Mouse (Mus musculus) kidney, adult 2 months (tissue): ENCODE measurements around the gene Il1rapl1. TPM values are rescaled to one million over a fixed set of nuclear protein-coding genes. Genes with fewer than 3 reads are reported as not detected.

Experiments
- DNase-seq: peaks from one replicate; pipeline ENCODE4 v3.0.0; 2021
- H3K27ac ChIP-seq: fragments of 200-500 bp; 2 replicates; pipeline ENCODE4 v1.5.1; 2012; ENCODE audit warnings: low read depth, low read length, control low read depth, inconsistent platforms; ENCODE audit not compliant: insufficient read depth
- H3K27me3 ChIP-seq: fragments of 200-500 bp; replicated peaks from 2 replicates; pipeline ENCODE4 v1.6.1; 2012; ENCODE audit warnings: mild to moderate bottlenecking, moderate library complexity, low read length, inconsistent platforms; ENCODE audit not compliant: control insufficient read depth, insufficient read depth
- H3K36me3 ChIP-seq: fragments of 200-500 bp; 2 replicates; pipeline ENCODE4 v1.6.1; 2012; ENCODE audit warnings: mild to moderate bottlenecking, moderate library complexity, low read length, inconsistent platforms; ENCODE audit not compliant: control insufficient read depth, insufficient read depth
- H3K4me1 ChIP-seq: fragments of 200-500 bp; 2 replicates; pipeline ENCODE4 v1.6.1; 2011; ENCODE audit warnings: low read length; ENCODE audit not compliant: control insufficient read depth, insufficient read depth
- H3K4me3 ChIP-seq: fragments of 200-500 bp; 2 replicates; pipeline ENCODE4 v1.5.1; 2011; ENCODE audit warnings: mild to moderate bottlenecking, low read depth, low read length, control low read depth; ENCODE audit not compliant: insufficient read depth
- CTCF ChIP-seq: fragments of 200-500 bp; conservative IDR thresholded peaks from 2 replicates; pipeline ENCODE4 v1.5.1; 2011; ENCODE audit warnings: low read depth, mild to moderate bottlenecking, control low read depth, low read length, moderate library complexity, mixed read lengths; ENCODE audit not compliant: insufficient read depth, insufficient read length
- POLR2A ChIP-seq: fragments of 200-500 bp; IDR thresholded peaks from one replicate; pipeline ENCODE4 v1.6.1; 2011; ENCODE audit warnings: low read depth, low read length, control low read depth
- WGBS: fragments of 180-500 bp; shearing (Covaris S2); methylation state at CpG from one replicate; pipeline ENCODE4 v1.1.7; 2018; 5-methylcytosine and 5-hydroxymethylcytosine counted together
- polyA plus RNA-seq: library from polyadenylated mRNA; depleted of rRNA; stranded (reverse); fragments of >200 nt; gene quantifications from 2 replicates; pipeline ENCODE4 v1.2.3, GENCODE M21; 2012

Gene Il1rapl1
- polyA plus RNA-seq, 1 experiment, result not detected

GRCm38 (mm10) chrX:87897172-87897571, 218.3 kb downstream of the Il1rapl1 start:
- Histone ChIP-seq H3K36me3 (no peaks in the 10 kb centered on the region), H3K4me3 (no peak overlapping the region), H3K27ac (no peak overlapping the region), H3K27me3 (no peaks in the 10 kb centered on the region), H3K4me1 (no peaks in the 10 kb centered on the region)
- TF ChIP-seq CTCF (no peak), POLR2A (no peak)
- DNase-seq, result no peak
- 57% methylated on average over 1 of the region's 1 CpGs for WGBS

DNA sequence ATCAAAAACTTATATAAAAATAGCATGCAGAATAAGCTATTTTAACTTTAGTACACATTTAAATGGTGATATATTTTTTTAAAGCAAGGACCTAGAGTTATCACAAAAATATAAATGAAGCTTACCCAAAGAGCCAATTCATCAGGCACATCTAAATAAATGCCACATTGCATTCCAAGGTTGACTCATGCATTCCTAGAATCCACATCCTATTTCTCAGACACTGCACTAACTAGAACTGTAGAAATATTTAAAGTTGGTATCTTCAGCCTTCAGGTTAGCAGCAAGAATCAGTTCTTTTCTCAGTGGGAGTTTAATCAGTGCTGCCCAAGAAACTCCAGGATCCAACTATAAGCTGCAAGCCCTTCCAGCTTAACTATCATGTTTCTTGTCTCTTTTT, 223.5 kb downstream of the Il1rapl1 start:
- no peak overlapping the region for H3K27ac ChIP-seq
- H3K27me3 ChIP-seq, result no peaks in the 10 kb centered on the region
- no peaks in the 10 kb centered on the region for H3K36me3 ChIP-seq
- no peak for DNase-seq
- no peaks in the 10 kb centered on the region for H3K4me1 ChIP-seq
- TF ChIP-seq CTCF (no peak), POLR2A (no peak)
- H3K4me3 ChIP-seq, result no peak overlapping the region

DNA sequence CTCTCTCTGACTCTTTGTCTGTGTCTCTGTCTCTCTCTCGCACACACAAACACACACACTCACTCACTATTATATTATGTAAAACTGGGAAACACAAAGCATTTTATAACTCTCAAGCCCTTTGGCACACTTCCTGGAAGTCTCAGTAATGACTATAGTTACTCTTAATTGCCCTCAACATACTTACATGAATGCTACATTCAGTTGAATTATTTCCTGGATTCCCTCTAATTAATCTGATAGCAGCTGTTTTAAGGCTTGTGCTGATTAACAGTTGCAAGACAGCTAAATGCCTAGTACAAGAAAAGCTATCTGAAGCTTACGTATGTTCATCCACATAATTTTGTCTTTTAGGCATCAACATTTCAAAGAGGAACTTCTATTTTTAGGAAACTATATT, 261.3 kb downstream of the Il1rapl1 start:
- no peak overlapping the region for H3K4me3 ChIP-seq
- H3K27ac ChIP-seq, result no peak overlapping the region
- no peaks in the 10 kb centered on the region for H3K4me1 ChIP-seq
- TF ChIP-seq CTCF (no peak), POLR2A (no peak)
- no peaks in the 10 kb centered on the region for H3K36me3 ChIP-seq
- WGBS, result 69% methylated on average over 2 of the region's 2 CpGs
- no peaks in the 10 kb centered on the region for H3K27me3 ChIP-seq
- no peak for DNase-seq

- no peaks in the 10 kb centered on the region for H3K27me3 ChIP-seq
- no peaks in the 10 kb centered on the region for H3K4me1 ChIP-seq
- no peak overlapping the region for H3K4me3 ChIP-seq
These were observed 301.6 kb downstream of the Il1rapl1 start for GRCm38 (mm10) chrX:87813884-87814283.

GRCm38 (mm10) chrX:87807717-87808116, 307.7 kb downstream of the Il1rapl1 start:
- TF ChIP-seq POLR2A, result no peak
- no peak for TF ChIP-seq CTCF
- Histone ChIP-seq H3K27ac (no peak overlapping the region), H3K4me3 (no peak overlapping the region), H3K36me3 (no peaks in the 10 kb centered on the region), H3K4me1 (no peaks in the 10 kb centered on the region), H3K27me3 (no peaks in the 10 kb centered on the region)
- WGBS, result 58% methylated on average over 1 of the region's 1 CpGs
- DNase-seq, result no peak

More at GRCm38 (mm10) chrX:87813884-87814283, 301.6 kb downstream of the Il1rapl1 start:
- H3K36me3 ChIP-seq, result no peaks in the 10 kb centered on the region
- H3K27ac ChIP-seq, result no peak overlapping the region
- TF ChIP-seq CTCF (no peak), POLR2A (no peak)
- DNase-seq, result no peak

DNA sequence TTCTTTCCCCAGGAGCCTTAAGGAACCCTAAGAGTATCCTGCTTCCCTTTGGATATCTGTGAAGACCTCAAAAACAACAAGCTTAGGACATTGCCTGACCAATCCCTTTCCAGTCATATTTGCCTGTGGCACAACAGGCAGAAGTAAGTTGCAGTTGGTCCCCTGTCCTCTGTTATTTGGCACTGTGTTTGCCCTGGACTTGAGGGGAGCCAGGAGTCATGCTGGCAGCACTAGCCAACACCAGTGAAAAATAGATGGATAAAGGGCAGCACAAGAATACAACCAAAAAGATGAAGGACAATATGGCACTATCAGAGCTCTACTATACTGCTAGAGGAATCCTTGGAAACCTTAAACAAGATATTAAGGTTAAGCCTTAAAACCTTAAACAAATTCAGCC, 322.4 kb downstream of the Il1rapl1 start:
- TF ChIP-seq CTCF (no peak), POLR2A (no peak)
- Histone ChIP-seq H3K4me1 (no peaks in the 10 kb centered on the region), H3K4me3 (no peak overlapping the region), H3K27me3 (no peaks in the 10 kb centered on the region), H3K27ac (no peak overlapping the region), H3K36me3 (no peaks in the 10 kb centered on the region)
- DNase-seq, result no peak

DNA sequence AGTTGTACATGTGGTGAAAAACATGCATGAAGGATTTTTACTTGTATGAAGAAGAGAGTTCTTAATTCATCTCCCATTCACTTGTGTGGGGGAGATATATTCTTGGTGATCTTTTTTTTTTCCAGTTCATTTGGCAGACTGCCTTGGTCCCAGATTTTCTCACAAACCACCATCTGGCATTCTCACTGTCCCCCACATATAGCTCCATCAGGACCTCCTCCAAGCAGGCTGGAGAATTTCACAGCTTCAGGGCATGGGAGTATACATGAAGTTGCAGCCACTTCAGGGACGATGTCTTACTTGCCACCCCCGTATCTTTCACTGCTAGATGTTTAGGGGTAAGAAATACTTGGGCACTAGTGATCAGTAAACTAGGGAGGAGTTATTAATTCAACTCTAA, 404.9 kb downstream of the Il1rapl1 start:
- TF ChIP-seq CTCF (no peak), POLR2A (no peak)
- whole genome bisulfite sequencing, result 72% methylated on average over 2 of the region's 2 CpGs
- Histone ChIP-seq H3K27ac (no peak overlapping the region), H3K36me3 (no peaks in the 10 kb centered on the region), H3K4me1 (no peaks in the 10 kb centered on the region), H3K27me3 (no peaks in the 10 kb centered on the region), H3K4me3 (no peak overlapping the region)
- DNase-seq, result no peak

- Histone ChIP-seq H3K36me3 (no peaks in the 10 kb centered on the region), H3K4me1 (no peaks in the 10 kb centered on the region), H3K27ac (no peak overlapping the region), H3K27me3 (no peaks in the 10 kb centered on the region), H3K4me3 (no peak overlapping the region)
- TF ChIP-seq POLR2A (no peak), CTCF (no peak)
- WGBS, result 88% methylated on average over 1 of the region's 1 CpGs
- no peak for DNase-seq
These were observed 451.6 kb downstream of the Il1rapl1 start for GRCm38 (mm10) chrX:87663856-87664255.

GRCm38 (mm10) chrX:87655644-87656043, 459.8 kb downstream of the Il1rapl1 start:
- H3K4me3 ChIP-seq, result no peak overlapping the region
- no peak for TF ChIP-seq CTCF
- no peak for TF ChIP-seq POLR2A
- DNase-seq, result peak; percentile 0
- H3K4me1 ChIP-seq, result no peaks in the 10 kb centered on the region
- no peak overlapping the region for H3K27ac ChIP-seq
- 13% methylated on average over 2 of the region's 2 CpGs for WGBS
- no peaks in the 10 kb centered on the region for H3K27me3 ChIP-seq
- H3K36me3 ChIP-seq, result no peaks in the 10 kb centered on the region
